13 mouse cellular contexts compared by ENCODE assay signal in the genomic region with DNA sequence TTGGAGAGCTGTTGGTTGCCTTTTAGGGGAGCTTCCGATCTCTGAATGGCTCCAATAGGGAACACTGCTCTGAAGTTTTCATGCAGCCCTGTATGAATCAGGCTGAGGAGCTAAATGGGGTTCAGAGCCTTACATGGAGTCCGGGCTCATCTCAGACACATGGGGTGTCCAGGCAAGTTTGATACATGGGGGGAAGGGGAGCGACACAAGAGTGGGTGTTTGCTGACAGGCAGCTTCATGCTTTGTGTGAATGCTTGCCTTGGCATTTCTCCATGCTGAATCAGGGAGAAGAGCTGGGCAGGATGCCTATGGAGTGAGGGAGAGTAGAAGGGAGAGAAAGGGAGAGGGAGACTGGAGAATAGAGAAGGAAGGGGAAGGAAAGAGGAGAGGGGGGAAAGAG.
DNase-seq lines count a peak whose midpoint lies in the region; ATAC-seq and TF ChIP-seq lines count a peak whose summit lies in the region.
"Had no signal": no experiment of that assay in that cellular context is flagged by ENCODE, and none has a peak within 500 bp of the region (broad histone marks: within the 10 kb centered on the region; RNA-seq: fewer than 3 reads in every experiment).

No protein-coding gene starts in this region.

- no peak for DNase-seq in frontal cortex, postnatal 25 days (ENCODE audit: low spot score in 2 of 2)
- DNase-seq in stomach, postnatal 0 days (ENCODE audit: low spot score): no peak
- peak; percentile 27 to 28 for DNase-seq in left cerebral cortex, adult 2 months (ENCODE audit: extremely low spot score in 1 of 2, low spot score in 2 of 2)
- DNase-seq in ovary, postnatal 36 days (ENCODE audit: low spot score): no peak
- DNase-seq in adrenal gland, adult 8-10 months: no peak
- DNase-seq: cerebellum, adult 18-20 months; kidney, adult 9 months had no signal

- WGBS in stomach, embryonic 16.5 days: 85% methylated on average over 3 of the region's 3 CpGs
- 62% methylated on average over 3 of the region's 3 CpGs for WGBS in stomach, postnatal 0 days

- intact Hi-C loops in left cerebral cortex, adult 2 months (cut with DNase I): no loop called here

- H3K27me3 ChIP-seq in stomach, embryonic 16.5 days (ENCODE audit: control insufficient read depth, insufficient read depth, low read length): no peaks in the 10 kb centered on the region
- no peaks in the 10 kb centered on the region for H3K27me3 ChIP-seq in stomach, postnatal 0 days (ENCODE audit: control insufficient read depth, insufficient read depth, low read length)

- ATAC-seq in frontal cortex, adult (ENCODE audit: low TSS enrichment): peak; percentile 90
- no peak for ATAC-seq in stomach, embryonic 16.5 days (ENCODE audit: insufficient read depth, low FRiP score)
- ATAC-seq in stomach, postnatal 0 days (ENCODE audit: low FRiP score, low TSS enrichment): no peak
- no peak for ATAC-seq in erythroblast, adult 5-6 weeks (replicated peaks; ENCODE audit: low FRiP score, poor library complexity, severe bottlenecking)
- ATAC-seq: CD4-positive, CD25-positive, alpha-beta regulatory T cell, adult 4 months had no signal

- no peak overlapping the region for H3K9ac ChIP-seq in stomach, embryonic 16.5 days (ENCODE audit: low read length)
- no peak overlapping the region for H3K9ac ChIP-seq in stomach, postnatal 0 days (ENCODE audit: low read length)

- no peak overlapping the region for H3K4me2 ChIP-seq in stomach, embryonic 16.5 days (ENCODE audit: low read depth, low read length)
- H3K4me2 ChIP-seq in stomach, postnatal 0 days (replicated peaks; ENCODE audit: low read depth): no peak overlapping the region
- H3K4me2 ChIP-seq: liver, embryonic 11.5 days had no signal

- H3K9me3 ChIP-seq in stomach, embryonic 16.5 days (replicated peaks; ENCODE audit: control insufficient read depth, low read length): no peaks in the 10 kb centered on the region
- no peaks in the 10 kb centered on the region for H3K9me3 ChIP-seq in stomach, postnatal 0 days (ENCODE audit: control insufficient read depth, low read length)

- no peak for TF ChIP-seq EP300 in stomach, postnatal 0 days (optimal IDR thresholded peaks at IDR 0.05)

- peak overlapping the region; percentile 64; the same call in 1 of the 2 replicates for H3K27ac ChIP-seq in stomach, embryonic 16.5 days (ENCODE audit: low read length)
- H3K27ac ChIP-seq in stomach, postnatal 0 days (replicated peaks): no peak overlapping the region; the same call in 1 of the 2 replicates
- H3K27ac ChIP-seq in left cerebral cortex, adult 2 months: no peak overlapping the region

- no peaks in the 10 kb centered on the region for H3K4me1 ChIP-seq in stomach, embryonic 16.5 days (ENCODE audit: control insufficient read depth, insufficient read depth, low read length)
- no peaks in the 10 kb centered on the region for H3K4me1 ChIP-seq in stomach, postnatal 0 days (replicated peaks; ENCODE audit: control insufficient read depth, insufficient read depth)

- no peak overlapping the region for H3K4me3 ChIP-seq in stomach, embryonic 16.5 days (replicated peaks; ENCODE audit: low read length)
- H3K4me3 ChIP-seq in stomach, postnatal 0 days (ENCODE audit: low read depth, low read length): no peak overlapping the region
- no peak overlapping the region for H3K4me3 ChIP-seq in left cerebral cortex, adult 2 months
- H3K4me3 ChIP-seq: erythroblast, embryonic 14.5 days had no signal

- TF ChIP-seq CTCF in stomach, postnatal 0 days (IDR thresholded peaks at IDR 0.05; ENCODE audit: low read depth): no peak
- TF ChIP-seq CTCF in left cerebral cortex, adult 2 months (IDR thresholded peaks at IDR 0.05): no peak

- H3K36me3 ChIP-seq in stomach, embryonic 16.5 days (ENCODE audit: control insufficient read depth, insufficient read depth, low read length): no peaks in the 10 kb centered on the region
- no peaks in the 10 kb centered on the region for H3K36me3 ChIP-seq in stomach, postnatal 0 days (ENCODE audit: control insufficient read depth, insufficient read depth, low read length)

Comparison
In these comparisons a context has a peak if more than half of its experiments do, and no peak if none do; other contexts are left out.
1. DNase-seq: peak in left cerebral cortex, adult 2 months (2 of 2); none in frontal cortex, postnatal 25 days (0 of 2), stomach, postnatal 0 days (single experiment), ovary, postnatal 36 days (single experiment) and adrenal gland, adult 8-10 months (single experiment).